Mouse (Mus musculus) heart, embryonic 15.5 days (tissue): Measurements from ENCODE around the gene Tmem245. TPM values are rescaled to one million over a fixed set of nuclear protein-coding genes. Genes with fewer than 3 reads are reported as not detected.
A peak's percentile ranks its signal among the peaks of the same experiment; 100 is the strongest.
"Not testable (repeated sequence)": the region's sequence is repeated elsewhere in the genome, so short reads cannot be mapped to it uniquely, and the experiment has no call there.

Experiments used
- ATAC-seq: fragments of 200-750 bp; cut with Nextera tagmentation; replicated peaks from 2 replicates; pipeline ENCODE4 v1.8.0; 2017; ENCODE audit warnings: low read depth, moderate TSS enrichment; ENCODE audit not compliant: insufficient number of reproducible peaks, insufficient read depth, low FRiP score
- H3K27ac ChIP-seq: fragments of 300-500 bp; sonication (generic); 2 replicates; pipeline ENCODE4 v1.5.1; 2015; ENCODE audit warnings: mild to moderate bottlenecking, inconsistent platforms
- H3K27me3 ChIP-seq: fragments of 300-500 bp; sonication (generic); 2 replicates; pipeline ENCODE4 v1.6.1; 2015; ENCODE audit warnings: inconsistent platforms
- H3K36me3 ChIP-seq: fragments of 300-500 bp; sonication (generic); 2 replicates; pipeline ENCODE4 v1.6.1; 2015; ENCODE audit warnings: mild to moderate bottlenecking, inconsistent platforms
- H3K4me1 ChIP-seq: fragments of 300-500 bp; sonication (generic); replicated peaks from 2 replicates; pipeline ENCODE4 v1.6.1; 2015; ENCODE audit warnings: inconsistent platforms
- H3K4me2 ChIP-seq: fragments of 300-500 bp; sonication (generic); 2 replicates; pipeline ENCODE4 v1.6.1; 2015; ENCODE audit warnings: inconsistent platforms, mild to moderate bottlenecking, moderate library complexity
- H3K4me3 ChIP-seq: fragments of 300-500 bp; sonication (generic); 2 replicates; pipeline ENCODE4 v1.5.1; 2015; ENCODE audit warnings: mild to moderate bottlenecking, inconsistent platforms
- H3K9ac ChIP-seq: fragments of 300-500 bp; sonication (generic); 2 replicates; pipeline ENCODE4 v1.6.1; 2015; ENCODE audit warnings: mild to moderate bottlenecking, inconsistent platforms
- H3K9me3 ChIP-seq: fragments of 300-500 bp; sonication (generic); replicated peaks from 2 replicates; pipeline ENCODE4 v1.6.1; 2016; ENCODE audit warnings: inconsistent platforms
- WGBS: fragments of 180-500 bp; shearing (Covaris S2); methylation state at CpG from one replicate; pipeline ENCODE4 v1.1.7; 2015; ENCODE audit warnings: mixed read lengths; 5-methylcytosine and 5-hydroxymethylcytosine counted together
- polyA plus RNA-seq: library from polyadenylated mRNA; unstranded; fragments of >200 nt; fragmentation: Nextera tagmentation; extraction: Ambion mirVana; gene quantifications from 2 replicates; pipeline ENCODE4 v1.2.1, GENCODE M21; 2015

Tmem245 gene
- polyA plus RNA-seq, 1 experiment from 2014 or later = 19.0 TPM

DNA sequence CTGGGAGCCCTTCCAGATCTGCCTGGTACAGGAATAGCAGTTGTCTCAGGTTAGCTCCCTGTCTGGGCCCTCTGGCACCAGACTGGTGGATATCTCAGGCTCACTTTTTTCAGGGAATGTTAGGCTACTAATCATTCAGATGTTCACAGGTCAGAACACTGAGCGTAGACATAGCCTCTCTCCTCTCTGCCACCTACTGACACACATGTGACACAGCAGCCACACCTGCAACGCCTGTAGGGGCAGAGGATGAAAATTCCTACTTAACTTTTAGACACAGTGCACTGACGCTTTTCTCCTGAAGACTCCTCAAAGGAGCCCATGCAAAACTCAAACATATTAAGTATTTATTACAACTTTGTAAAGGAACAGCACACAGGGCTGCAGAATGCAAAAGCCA, 49.7 kb downstream of the Tmem245 start:
- H3K27ac ChIP-seq = no peak overlapping the region
- ATAC-seq = no peak
- H3K36me3 ChIP-seq = peaks cover 50% of the 10 kb centered on the region
- WGBS = 76% methylated on average over 3 of the region's 3 CpGs
- H3K4me2 ChIP-seq = no peak overlapping the region
- H3K9ac ChIP-seq = no peak overlapping the region
- H3K9me3 ChIP-seq = no peaks in the 10 kb centered on the region
- H3K27me3 ChIP-seq = no peaks in the 10 kb centered on the region
- H3K4me3 ChIP-seq = no peak overlapping the region
- peaks cover 5% of the 10 kb centered on the region for H3K4me1 ChIP-seq

DNA sequence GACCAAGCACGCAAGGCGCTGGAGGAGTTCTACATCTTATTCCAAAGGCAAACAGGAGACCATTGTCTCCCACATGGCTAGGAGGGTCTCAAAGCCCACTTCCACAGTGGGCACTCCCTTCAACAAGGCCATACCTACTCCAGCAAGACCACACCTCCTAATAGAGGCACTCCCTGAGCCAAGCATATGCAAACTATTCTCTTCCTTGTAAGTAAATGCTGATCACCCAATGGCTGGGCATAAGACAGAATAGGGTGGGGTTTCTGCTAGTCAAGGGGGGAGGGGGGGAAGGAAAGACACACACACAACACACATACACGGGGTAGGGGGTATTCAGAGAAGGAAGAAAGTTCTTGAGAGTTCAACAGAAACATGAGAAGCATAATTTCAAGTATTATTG, 53.0 kb downstream of the Tmem245 start:
- no peak overlapping the region for H3K9ac ChIP-seq
- H3K4me2 ChIP-seq = no peak overlapping the region
- 90% methylated on average over 3 of the region's 3 CpGs for WGBS
- peaks cover 16% of the 10 kb centered on the region for H3K4me1 ChIP-seq
- H3K27me3 ChIP-seq = no peaks in the 10 kb centered on the region
- H3K9me3 ChIP-seq = no peaks in the 10 kb centered on the region
- no peak for ATAC-seq
- no peak overlapping the region for H3K4me3 ChIP-seq
- H3K36me3 ChIP-seq = peaks cover 29% of the 10 kb centered on the region
- no peak overlapping the region for H3K27ac ChIP-seq

DNA sequence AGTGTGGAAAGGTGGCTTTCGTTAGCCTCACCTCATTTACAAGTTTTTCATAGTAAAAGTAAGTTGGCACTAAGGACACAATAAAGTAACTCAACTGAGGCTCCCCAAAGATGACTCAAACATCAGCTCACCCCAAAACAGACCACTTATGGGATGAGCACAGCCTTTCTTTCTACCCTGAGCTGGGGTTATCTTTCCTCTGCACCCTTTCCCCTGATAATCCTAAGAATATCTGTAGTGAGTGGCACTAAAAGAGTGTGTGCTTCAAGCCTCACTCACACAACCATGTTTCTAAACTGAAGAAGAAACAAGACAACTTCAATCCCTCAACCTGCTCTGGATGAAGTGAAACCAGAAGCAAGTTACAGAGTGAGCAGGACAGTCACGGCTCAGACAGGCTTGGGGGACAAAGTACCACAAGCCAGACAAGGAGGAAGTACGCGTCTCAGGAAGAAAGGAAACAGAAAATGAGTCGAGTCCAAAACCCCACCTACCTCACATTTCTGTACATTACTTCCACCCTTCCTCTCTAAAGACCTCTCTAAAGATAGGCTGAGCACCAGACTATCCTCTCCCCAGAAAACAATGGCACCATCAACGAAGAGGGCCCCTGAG, 54.6 kb downstream of the Tmem245 start:
- Histone ChIP-seq H3K4me3 (no peak overlapping the region), H3K27me3 (no peaks in the 10 kb centered on the region), H3K36me3 (peaks cover 32% of the 10 kb centered on the region), H3K4me2 (no peak overlapping the region), H3K4me1 (peaks cover 19% of the 10 kb centered on the region), H3K9me3 (no peaks in the 10 kb centered on the region), H3K27ac (peak overlapping the region; percentile 67), H3K9ac (no peak overlapping the region)
- 68% methylated on average over 6 of the region's 6 CpGs for WGBS
- no peak for ATAC-seq

DNA sequence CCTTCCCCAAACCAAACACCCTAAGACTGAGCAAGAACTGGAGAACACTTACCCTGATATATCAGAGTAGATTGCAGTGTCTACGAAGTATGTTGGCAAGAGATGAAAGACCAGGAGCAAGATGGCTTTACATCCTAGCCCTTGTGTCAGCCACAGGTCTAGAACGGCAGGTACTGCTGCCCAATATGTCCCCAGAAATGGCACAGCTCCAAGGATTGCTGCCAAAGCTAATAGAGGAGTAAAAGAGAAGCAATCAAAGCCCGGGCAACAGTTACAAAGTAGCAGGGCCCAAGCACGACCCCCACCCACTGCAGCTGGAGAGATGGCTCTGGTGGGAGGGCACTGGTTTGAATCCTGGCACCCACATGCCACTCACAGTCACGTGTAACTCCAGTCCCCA, 58.8 kb downstream of the Tmem245 start:
- peak overlapping the region; percentile 6; the same call in 1 of the 2 replicates for H3K27ac ChIP-seq
- H3K4me1 ChIP-seq = peaks cover 23% of the 10 kb centered on the region
- peaks cover 35% of the 10 kb centered on the region for H3K36me3 ChIP-seq
- no peaks in the 10 kb centered on the region for H3K27me3 ChIP-seq
- 54% methylated on average over 5 of the region's 5 CpGs for WGBS
- no peak overlapping the region for H3K9ac ChIP-seq
- H3K9me3 ChIP-seq = no peaks in the 10 kb centered on the region
- H3K4me2 ChIP-seq = no peak overlapping the region
- H3K4me3 ChIP-seq = no peak overlapping the region
- ATAC-seq = no peak

DNA sequence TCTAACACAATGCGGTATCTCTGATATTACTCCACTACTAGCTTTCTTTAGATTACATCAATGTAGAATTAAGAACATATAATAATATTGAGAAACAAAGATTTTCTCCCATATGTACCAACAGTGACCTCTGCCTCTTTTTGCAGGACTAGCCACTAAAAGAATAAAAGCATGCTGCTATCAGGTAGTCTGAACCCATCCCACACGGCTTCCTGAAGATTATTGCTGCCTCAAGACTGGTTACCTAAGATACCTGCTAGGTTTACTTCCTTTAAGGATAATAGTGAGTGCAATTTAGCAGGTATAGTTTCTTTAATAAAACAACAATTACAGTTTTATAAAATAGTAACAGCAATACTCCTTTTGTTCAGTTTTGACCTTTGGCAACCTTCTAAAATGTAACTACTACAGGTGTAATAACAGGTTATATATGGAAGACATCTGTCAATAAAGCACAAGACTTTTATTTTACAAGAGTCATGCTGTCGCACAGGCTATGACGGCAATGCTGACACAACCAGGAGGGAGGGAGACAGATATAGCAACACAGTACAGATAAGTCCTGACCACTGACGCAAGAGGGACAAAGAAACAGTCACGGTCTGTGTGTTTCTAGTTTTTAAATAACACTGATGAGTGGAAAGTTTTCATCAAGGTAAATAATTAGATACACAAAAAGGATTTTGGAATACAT, 60.8 kb downstream of the Tmem245 start:
- H3K27me3 ChIP-seq = no peaks in the 10 kb centered on the region
- H3K9me3 ChIP-seq = no peaks in the 10 kb centered on the region
- H3K36me3 ChIP-seq = peaks cover 36% of the 10 kb centered on the region
- WGBS = 45% methylated on average over 6 of the region's 6 CpGs
- no peak overlapping the region for H3K9ac ChIP-seq
- H3K4me2 ChIP-seq = no peak overlapping the region
- H3K4me3 ChIP-seq = no peak overlapping the region
- no peak for ATAC-seq
- H3K27ac ChIP-seq = no peak overlapping the region
- H3K4me1 ChIP-seq = peaks cover 20% of the 10 kb centered on the region

DNA sequence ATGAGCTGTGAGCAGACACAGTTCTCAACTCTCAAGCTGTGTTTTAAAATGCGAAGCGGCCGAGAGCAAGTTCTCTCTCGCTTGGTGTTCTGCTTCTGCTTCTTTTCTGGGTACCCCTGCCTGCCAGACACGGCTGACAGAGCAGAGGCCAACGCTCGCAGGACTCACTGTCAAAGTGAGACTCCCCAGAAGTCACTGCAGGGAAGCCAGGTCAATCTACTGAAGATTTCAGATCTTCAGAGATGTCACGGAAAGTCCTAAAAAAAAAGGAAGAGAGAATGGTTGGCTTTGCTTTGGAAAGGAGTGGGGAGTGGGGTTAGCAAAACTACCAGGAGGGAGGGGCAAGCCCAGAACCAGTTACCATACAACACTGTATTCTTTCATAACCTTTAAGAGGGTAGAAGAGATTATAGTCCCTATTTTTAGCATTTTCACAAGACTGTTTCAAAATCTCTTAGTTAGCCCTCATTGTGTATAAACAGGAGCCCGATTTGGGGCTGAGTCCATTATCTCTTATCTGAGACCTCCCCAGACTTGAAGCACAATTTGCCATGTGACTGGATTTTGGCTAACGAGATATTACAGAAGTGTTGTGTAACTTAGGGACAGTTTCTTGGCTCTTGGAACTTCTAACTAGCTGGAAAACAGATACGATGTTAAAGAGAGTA, 67.1 kb downstream of the Tmem245 start:
- Histone ChIP-seq H3K9me3 (no peaks in the 10 kb centered on the region), H3K9ac (no peak overlapping the region), H3K36me3 (peaks cover 39% of the 10 kb centered on the region), H3K4me3 (no peak overlapping the region), H3K4me2 (0 out of 2 replicates have a peak overlapping the region, but pooled peaks have one; percentile 22), H3K4me1 (peaks cover 38% of the 10 kb centered on the region), H3K27me3 (no peaks in the 10 kb centered on the region), H3K27ac (peak overlapping the region; percentile 77)
- ATAC-seq = peak; percentile 35; the same call in 1 of the 2 replicates
- 27% methylated on average over 11 of the region's 11 CpGs for WGBS

DNA sequence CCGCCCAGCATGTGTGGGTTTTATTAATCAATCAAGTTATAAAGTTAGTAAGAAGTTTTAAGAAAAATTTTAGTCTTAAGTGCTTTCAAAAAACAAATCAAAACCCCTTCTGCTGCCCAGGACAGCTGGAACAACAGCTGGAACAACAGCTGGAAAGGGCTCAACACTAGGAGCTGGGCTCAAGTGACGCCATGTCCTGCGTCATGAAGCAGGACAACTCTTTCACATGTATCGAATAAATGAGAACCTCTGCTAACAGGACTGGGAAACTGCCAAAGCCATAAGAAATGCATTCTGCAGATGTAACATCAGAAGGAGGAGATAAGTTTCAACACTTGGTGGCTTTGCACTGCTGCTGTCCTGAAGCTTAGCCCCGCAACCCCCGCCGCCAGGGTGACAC, 68.3 kb downstream of the Tmem245 start:
- no peak for ATAC-seq
- Histone ChIP-seq H3K4me3 (no peak overlapping the region), H3K4me1 (peaks cover 38% of the 10 kb centered on the region), H3K4me2 (no peak overlapping the region), H3K36me3 (peaks cover 45% of the 10 kb centered on the region), H3K9me3 (no peaks in the 10 kb centered on the region), H3K9ac (no peak overlapping the region), H3K27ac (peak overlapping the region; percentile 77), H3K27me3 (no peaks in the 10 kb centered on the region)
- WGBS = 87% methylated on average over 7 of the region's 7 CpGs

DNA sequence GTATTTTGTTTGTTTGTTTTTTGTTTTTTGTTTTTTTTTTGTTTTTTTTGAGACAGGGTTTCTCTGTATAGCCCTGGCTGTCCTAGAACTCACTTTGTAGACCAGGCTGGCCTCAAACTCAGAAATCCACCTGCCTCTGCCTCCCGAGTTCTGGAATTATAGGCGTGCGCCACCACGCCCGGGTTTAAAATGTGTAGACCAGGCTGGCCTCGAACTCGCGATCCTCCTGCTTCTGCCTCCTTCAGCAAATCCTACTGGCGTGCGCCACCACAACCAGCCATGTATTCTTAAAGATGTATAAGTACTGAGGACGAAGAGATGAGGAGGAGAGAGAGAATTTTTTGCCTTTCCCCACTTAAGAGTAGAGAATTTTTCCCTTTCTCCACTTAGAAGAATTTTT, 76.7 kb downstream of the Tmem245 start:
- not testable (repeated sequence) for H3K27ac ChIP-seq, H3K4me3 ChIP-seq, H3K9me3 ChIP-seq, H3K27me3 ChIP-seq, H3K4me1 ChIP-seq, H3K9ac ChIP-seq, ATAC-seq, H3K4me2 ChIP-seq
- WGBS = 95% methylated on average over 11 of the region's 11 CpGs
- H3K36me3 ChIP-seq = peaks cover 24% of the 10 kb centered on the region

DNA sequence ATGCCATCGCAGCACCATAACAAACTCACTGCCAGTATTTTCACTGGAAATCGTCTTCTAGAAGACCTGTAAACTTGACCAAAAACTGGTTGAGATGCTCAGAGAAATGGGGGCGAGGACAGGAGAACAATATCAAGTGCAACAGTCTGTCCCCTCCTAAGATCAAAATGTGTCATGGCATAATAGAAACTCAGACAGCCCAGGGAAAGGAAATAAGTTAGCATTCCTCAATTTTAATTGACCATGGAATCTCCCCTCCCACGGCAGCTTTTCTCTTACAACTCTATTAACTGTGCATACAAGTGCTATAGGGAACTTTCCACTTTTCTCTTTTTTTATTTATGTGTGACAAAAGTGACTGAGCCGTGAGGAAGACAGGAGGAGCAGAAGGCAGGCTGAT, 79.5 kb downstream of the Tmem245 start:
- H3K9ac ChIP-seq = no peak overlapping the region
- no peak overlapping the region for H3K4me2 ChIP-seq
- no peak overlapping the region for H3K4me3 ChIP-seq
- no peak overlapping the region for H3K27ac ChIP-seq
- H3K4me1 ChIP-seq = peaks cover 22% of the 10 kb centered on the region
- no peak for ATAC-seq
- no peaks in the 10 kb centered on the region for H3K9me3 ChIP-seq
- H3K36me3 ChIP-seq = peaks cover 10% of the 10 kb centered on the region
- H3K27me3 ChIP-seq = no peaks in the 10 kb centered on the region
- WGBS = 88% methylated on average over 5 of the region's 5 CpGs

DNA sequence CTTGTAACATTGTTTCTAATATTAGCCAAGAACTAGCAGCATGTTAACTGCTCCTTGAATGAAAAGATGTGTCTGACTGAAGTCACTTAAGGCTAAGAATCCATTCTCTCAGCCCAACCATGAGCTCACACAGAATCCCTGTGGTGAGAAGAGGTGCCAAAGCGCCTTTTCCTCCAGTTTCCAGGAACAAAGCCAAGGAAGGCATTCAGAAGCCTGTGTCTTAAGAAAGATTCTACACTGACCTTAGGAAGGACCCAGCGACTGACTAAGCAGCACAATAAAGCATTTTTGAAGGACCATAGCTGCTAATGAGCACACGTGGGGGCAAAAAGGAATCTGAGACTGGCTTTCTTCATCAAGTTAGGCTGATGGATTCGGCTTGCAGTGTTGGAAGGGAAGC, 81.3 kb downstream of the Tmem245 start:
- peak overlapping the region; percentile 93 for H3K27ac ChIP-seq
- H3K4me2 ChIP-seq = no peak overlapping the region
- no peaks in the 10 kb centered on the region for H3K27me3 ChIP-seq
- no peak for ATAC-seq
- peaks cover 4% of the 10 kb centered on the region; the same call in 1 of the 2 replicates for H3K36me3 ChIP-seq
- H3K4me1 ChIP-seq = peaks cover 22% of the 10 kb centered on the region
- no peak overlapping the region for H3K9ac ChIP-seq
- H3K9me3 ChIP-seq = no peaks in the 10 kb centered on the region
- no peak overlapping the region for H3K4me3 ChIP-seq
- 54% methylated on average over 4 of the region's 4 CpGs for WGBS

DNA sequence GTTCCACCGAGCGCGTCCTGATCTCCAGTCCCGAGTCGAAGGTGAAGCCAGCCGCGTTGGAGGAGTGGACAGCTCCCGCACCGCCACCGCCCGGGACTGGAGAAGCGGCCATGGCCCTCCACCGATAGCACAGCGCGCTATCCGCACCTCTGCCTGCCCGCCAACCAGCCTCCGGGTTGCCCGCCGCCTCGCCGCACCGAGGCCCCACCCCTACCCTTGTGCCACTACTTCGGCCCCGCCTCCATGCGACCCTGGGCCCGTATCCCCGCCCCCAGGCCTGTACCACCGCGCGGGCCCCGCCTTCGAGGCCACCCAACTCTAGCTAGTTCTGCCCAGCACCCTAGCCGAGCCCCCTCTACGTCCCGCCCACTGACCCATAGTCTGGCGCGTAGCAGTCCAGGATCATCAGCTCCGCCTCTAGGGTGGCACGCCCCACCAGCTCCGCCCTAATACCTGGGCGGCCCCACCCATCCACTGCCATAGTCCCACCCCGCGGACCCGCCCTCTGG, 82.2 kb downstream of the Tmem245 start, which contains the start of gene Ctnnal1:
Gene Ctnnal1 (minus strand): TSS at position 186 of the 509 bp plus-strand sequence.
- H3K9ac ChIP-seq = peak within 1 kb of the TSS; percentile 88
- WGBS = 1% methylated on average over 45 of the region's 45 CpGs
- peak; percentile 95 for ATAC-seq
- H3K4me3 ChIP-seq = peak within 1 kb of the TSS; percentile 90
- H3K36me3 ChIP-seq = no peaks in the 10 kb centered on the region
- no peaks in the 10 kb centered on the region for H3K27me3 ChIP-seq
- H3K27ac ChIP-seq = peak within 1 kb of the TSS; percentile 93
- peak within 1 kb of the TSS; percentile 95 for H3K4me2 ChIP-seq
- H3K4me1 ChIP-seq = peaks cover 22% of the 10 kb centered on the region
- H3K9me3 ChIP-seq = no peaks in the 10 kb centered on the region
